Mouse (Mus musculus) limb, embryonic 12.5 days (tissue): ENCODE measurements around the gene Slc15a5. TPM values are rescaled to one million over a fixed set of nuclear protein-coding genes. Genes with fewer than 3 reads are reported as not detected.

ENCODE experiments used
- ATAC-seq: fragments of 200-750 bp; cut with Nextera tagmentation; 2 replicates; pipeline ENCODE4 v1.8.0; 2017; ENCODE audit warnings: low read depth, moderate TSS enrichment; ENCODE audit not compliant: insufficient number of reproducible peaks, insufficient read depth, low FRiP score, low TSS enrichment
- H3K27ac ChIP-seq: fragments of 300-500 bp; sonication (generic); 2 replicates; pipeline ENCODE4 v1.5.1; 2016; ENCODE audit warnings: mild to moderate bottlenecking, moderate library complexity
- H3K27me3 ChIP-seq: fragments of 300-500 bp; sonication (generic); 2 replicates; pipeline ENCODE4 v1.6.1; 2016; ENCODE audit warnings: mild to moderate bottlenecking, moderate library complexity
- H3K36me3 ChIP-seq: fragments of 300-500 bp; sonication (generic); 2 replicates; pipeline ENCODE4 v1.6.1; 2016; ENCODE audit warnings: mild to moderate bottlenecking, moderate library complexity
- H3K4me1 ChIP-seq: fragments of 300-500 bp; sonication (generic); replicated peaks from 2 replicates; pipeline ENCODE4 v1.6.1; 2016
- H3K4me2 ChIP-seq: fragments of 300-500 bp; sonication (generic); 2 replicates; pipeline ENCODE4 v1.6.1; 2016; ENCODE audit warnings: mild to moderate bottlenecking, moderate library complexity
- H3K4me3 ChIP-seq: fragments of 300-500 bp; sonication (generic); replicated peaks from 2 replicates; pipeline ENCODE4 v1.5.1; 2016; ENCODE audit warnings: mild to moderate bottlenecking
- H3K9ac ChIP-seq: fragments of 300-500 bp; sonication (generic); replicated peaks from 2 replicates; pipeline ENCODE4 v1.6.1; 2016; ENCODE audit warnings: mild to moderate bottlenecking, moderate library complexity
- H3K9me3 ChIP-seq: fragments of 300-500 bp; sonication (generic); 2 replicates; pipeline ENCODE4 v1.6.1; 2016; ENCODE audit warnings: mild to moderate bottlenecking, moderate library complexity
- WGBS: fragments of 180-500 bp; shearing (Covaris S2); methylation state at CpG from one replicate; pipeline ENCODE4 v1.1.7; 2016; 5-methylcytosine and 5-hydroxymethylcytosine counted together
- polyA plus RNA-seq: library from polyadenylated mRNA; unstranded; fragments of >200 nt; fragmentation: Nextera tagmentation; extraction: Ambion mirVana; gene quantifications from 2 replicates; pipeline ENCODE4 v1.2.1, GENCODE M21; 2016

Slc15a5 gene
- polyA plus RNA-seq, 1 experiment from 2014 or later = not detected

DNA sequence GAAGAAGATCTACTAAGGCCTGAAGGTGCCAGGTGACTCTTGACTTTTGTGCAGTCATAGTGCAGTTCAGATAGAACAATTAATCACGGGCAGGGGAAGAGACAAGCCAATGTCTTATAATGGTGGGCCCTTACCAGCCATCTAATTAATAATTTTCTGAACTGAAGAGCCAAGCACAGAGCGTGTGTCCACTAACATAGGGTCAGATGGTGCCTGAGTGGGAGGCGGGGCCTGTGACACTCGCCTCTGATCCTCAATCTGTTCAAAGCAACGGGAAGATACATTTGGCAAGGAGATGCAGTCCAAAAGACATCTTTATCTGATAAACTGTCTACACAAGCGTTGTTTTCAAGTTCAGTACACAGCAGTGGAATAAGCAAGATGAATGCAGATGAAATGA is 122.1 kb downstream of the Slc15a5 start:
- no peak overlapping the region for H3K4me3 ChIP-seq
- H3K9me3 ChIP-seq = no peaks in the 10 kb centered on the region
- H3K36me3 ChIP-seq = no peaks in the 10 kb centered on the region
- H3K4me1 ChIP-seq = no peaks in the 10 kb centered on the region; the same call in 1 of the 2 replicates
- no peak overlapping the region for H3K9ac ChIP-seq
- H3K27me3 ChIP-seq = no peaks in the 10 kb centered on the region
- WGBS = 87% methylated on average over 6 of the region's 6 CpGs
- no peak for ATAC-seq
- no peak overlapping the region for H3K4me2 ChIP-seq
- H3K27ac ChIP-seq = no peak overlapping the region

DNA sequence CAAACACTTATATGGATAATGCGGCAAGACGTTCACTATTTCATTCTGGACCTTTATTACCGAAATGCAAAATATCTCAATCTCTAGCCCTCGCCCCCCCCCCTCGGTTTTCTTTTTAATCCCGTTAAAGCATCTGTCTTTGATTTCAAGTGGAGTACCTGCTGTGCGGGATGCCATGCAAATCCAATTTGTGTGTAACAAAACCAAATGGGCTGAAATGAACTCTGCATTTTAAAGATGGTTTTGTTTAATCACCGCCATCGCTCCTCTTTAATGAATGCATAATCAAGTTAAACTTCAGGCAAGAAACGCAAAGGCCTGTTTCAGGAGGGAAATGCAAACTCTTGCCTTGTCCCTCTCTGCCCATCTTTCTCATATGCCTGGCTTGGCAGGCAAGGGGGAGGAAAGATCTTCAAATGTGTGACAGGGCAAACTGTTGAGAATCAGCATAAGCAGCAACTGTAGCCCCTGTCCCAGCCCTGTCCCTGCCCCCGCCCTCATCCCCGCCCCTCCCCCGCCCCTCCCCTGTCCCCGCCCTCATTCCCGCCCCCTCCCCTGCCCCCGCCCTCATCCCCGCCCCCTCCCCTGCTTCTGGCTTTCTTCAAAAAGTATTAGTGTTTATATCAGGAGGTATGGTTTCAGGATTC is 122.8 kb downstream of the Slc15a5 start:
- no peak for ATAC-seq
- H3K27ac ChIP-seq = no peak overlapping the region

DNA sequence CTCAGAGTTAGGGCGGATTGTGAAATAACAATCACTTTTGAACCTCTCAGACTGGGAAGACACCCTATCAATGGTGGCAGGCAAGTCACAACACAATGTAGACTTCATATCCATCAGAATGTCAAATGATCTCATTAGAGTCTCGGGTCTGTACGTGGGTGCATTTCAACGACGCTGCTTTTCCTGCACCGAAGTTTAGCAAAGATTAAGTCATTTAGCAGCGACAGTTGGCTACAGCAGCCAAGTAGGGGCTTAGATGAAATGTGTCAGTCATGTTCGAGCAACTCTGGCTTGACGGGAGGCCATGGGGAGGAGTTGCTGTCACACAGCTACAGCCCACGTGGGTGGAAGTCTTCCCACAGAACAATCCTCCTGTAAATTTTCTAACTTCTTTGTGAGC is 133.2 kb downstream of the Slc15a5 start:
- Histone ChIP-seq H3K4me2 (no peak overlapping the region), H3K9ac (no peak overlapping the region), H3K4me1 (no peaks in the 10 kb centered on the region), H3K9me3 (no peaks in the 10 kb centered on the region), H3K36me3 (no peaks in the 10 kb centered on the region), H3K27ac (no peak overlapping the region), H3K27me3 (no peaks in the 10 kb centered on the region), H3K4me3 (no peak overlapping the region)
- ATAC-seq = no peak
- WGBS = 82% methylated on average over 10 of the region's 10 CpGs

More for the DNA sequence above, 122.8 kb downstream of the Slc15a5 start:
- H3K9me3 ChIP-seq = no peaks in the 10 kb centered on the region
- WGBS = 19% methylated on average over 17 of the region's 17 CpGs
- no peaks in the 10 kb centered on the region; the same call in 1 of the 2 replicates for H3K4me1 ChIP-seq
- H3K36me3 ChIP-seq = no peaks in the 10 kb centered on the region
- H3K4me2 ChIP-seq = peak overlapping the region; percentile 39
- no peak overlapping the region for H3K9ac ChIP-seq
- H3K27me3 ChIP-seq = no peaks in the 10 kb centered on the region
- H3K4me3 ChIP-seq = 0 out of 2 replicates have a peak overlapping the region, but pooled peaks have one; percentile 12

DNA sequence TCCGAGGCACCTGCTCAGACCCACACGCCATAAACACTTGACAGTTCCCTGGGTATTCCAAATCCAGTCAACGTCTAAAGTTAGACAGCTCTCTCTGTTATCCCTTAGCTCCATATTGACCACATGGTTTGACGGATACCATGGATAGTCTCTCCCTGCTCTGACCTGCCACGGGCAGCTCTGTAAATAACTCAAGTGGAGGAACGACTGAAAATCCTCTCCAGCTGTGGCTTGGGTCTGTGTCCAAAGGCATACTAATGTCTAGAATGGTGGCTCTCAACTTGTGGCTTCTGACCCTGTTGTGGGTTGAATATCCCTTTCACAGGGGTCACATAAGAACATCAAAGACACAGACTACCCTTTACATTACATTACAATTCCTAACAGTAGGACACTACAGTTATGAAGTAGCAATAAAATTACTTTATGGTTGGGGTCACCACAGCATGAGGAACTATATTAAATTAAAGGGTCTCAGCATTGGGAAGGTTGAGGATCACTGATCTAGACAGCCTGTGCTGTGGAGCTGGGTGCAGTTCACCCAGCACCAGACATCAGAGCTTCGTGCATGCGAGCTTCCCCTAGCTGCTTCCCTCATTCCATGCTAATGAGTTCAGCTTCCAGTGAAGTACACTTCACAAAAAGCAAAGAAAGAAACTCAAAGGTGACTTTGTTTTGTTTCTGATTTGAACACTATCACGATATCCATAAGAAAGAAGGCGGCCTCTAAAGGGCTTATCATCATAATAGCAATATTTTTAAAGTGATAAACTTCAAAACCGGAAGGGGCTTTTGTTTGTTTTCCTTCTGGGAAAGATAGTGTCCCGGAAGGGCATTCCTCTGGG is 139.1 kb downstream of the Slc15a5 start:
- no peak overlapping the region for H3K4me2 ChIP-seq
- WGBS = 55% methylated on average over 12 of the region's 12 CpGs
- no peak for ATAC-seq

DNA sequence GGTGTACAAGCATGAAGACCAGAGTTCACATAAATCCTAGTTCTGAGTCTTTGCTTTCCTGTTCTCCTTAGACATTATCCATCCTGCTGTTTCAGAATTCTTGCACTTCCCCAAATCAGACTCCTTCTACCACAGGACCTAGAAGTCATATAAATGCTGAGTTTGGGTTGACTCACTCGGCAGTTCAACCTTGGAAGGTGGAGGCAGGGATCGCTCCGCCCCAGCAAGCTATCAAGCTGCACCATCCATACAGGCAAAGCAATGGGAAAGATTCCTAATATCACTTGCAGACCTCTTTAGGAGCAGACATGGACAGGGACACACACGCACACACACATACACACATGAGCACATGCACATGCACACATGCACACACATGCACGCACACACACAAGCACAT is 142.2 kb downstream of the Slc15a5 start:
- ATAC-seq = no peak
- H3K36me3 ChIP-seq = no peaks in the 10 kb centered on the region
- no peaks in the 10 kb centered on the region for H3K9me3 ChIP-seq
- no peak overlapping the region for H3K9ac ChIP-seq
- H3K4me1 ChIP-seq = no peaks in the 10 kb centered on the region
- WGBS = 91% methylated on average over 5 of the region's 5 CpGs
- H3K27ac ChIP-seq = no peak overlapping the region
- no peak overlapping the region for H3K4me3 ChIP-seq
- no peak overlapping the region for H3K4me2 ChIP-seq
- no peaks in the 10 kb centered on the region for H3K27me3 ChIP-seq

More for the DNA sequence above, 139.1 kb downstream of the Slc15a5 start:
- H3K27ac ChIP-seq = no peak overlapping the region
- no peak overlapping the region for H3K9ac ChIP-seq
- H3K4me3 ChIP-seq = no peak overlapping the region
- H3K36me3 ChIP-seq = no peaks in the 10 kb centered on the region
- no peaks in the 10 kb centered on the region for H3K4me1 ChIP-seq
- H3K27me3 ChIP-seq = no peaks in the 10 kb centered on the region
- H3K9me3 ChIP-seq = no peaks in the 10 kb centered on the region

DNA sequence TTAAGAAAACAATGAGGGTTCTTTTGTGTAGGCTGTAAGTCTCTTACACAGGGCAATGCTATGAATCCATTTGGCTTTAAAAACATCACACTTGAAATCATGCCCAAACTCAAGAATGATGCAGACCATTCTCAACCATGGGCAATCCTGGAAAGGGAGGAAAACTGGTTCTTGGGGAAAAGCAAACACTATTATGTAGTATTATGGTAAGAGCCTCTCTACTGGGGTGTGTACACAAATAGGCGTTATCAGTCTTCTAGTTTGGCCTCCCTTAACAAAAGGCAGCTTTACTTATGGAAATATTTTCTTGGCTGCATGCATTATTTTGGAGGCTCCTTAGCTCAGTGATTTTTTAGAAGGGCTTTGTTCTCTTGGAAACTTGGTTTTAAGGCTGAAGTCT is 143.4 kb downstream of the Slc15a5 start:
- Histone ChIP-seq H3K27ac (no peak overlapping the region), H3K4me2 (no peak overlapping the region), H3K36me3 (no peaks in the 10 kb centered on the region), H3K9me3 (no peaks in the 10 kb centered on the region), H3K9ac (no peak overlapping the region), H3K4me3 (no peak overlapping the region), H3K27me3 (no peaks in the 10 kb centered on the region), H3K4me1 (no peaks in the 10 kb centered on the region)
- WGBS = 97% methylated on average over 1 of the region's 1 CpGs
- no peak for ATAC-seq

DNA sequence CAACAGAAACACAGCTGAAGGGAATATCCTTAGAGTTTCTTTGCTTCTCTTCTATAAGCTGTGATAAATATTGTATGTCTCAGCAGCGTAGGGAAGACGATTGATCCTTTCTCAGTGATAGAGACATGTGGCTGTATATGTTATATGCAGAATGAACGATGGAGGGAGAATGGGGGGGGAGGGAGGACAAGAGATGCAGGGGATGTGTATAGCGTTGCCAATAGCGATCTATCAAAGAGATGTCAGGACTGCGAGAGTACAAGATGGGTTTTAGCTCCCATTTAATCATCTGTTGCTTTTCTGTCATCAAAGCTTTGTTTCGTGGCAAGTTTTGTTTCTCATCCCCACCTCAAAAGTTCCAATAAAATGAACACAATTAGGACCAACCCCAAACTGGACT is 143.9 kb downstream of the Slc15a5 start:
- no peak overlapping the region for H3K9ac ChIP-seq
- WGBS = 84% methylated on average over 7 of the region's 7 CpGs
- no peak overlapping the region for H3K27ac ChIP-seq
- H3K36me3 ChIP-seq = no peaks in the 10 kb centered on the region
- no peaks in the 10 kb centered on the region for H3K9me3 ChIP-seq
- no peaks in the 10 kb centered on the region for H3K4me1 ChIP-seq
- no peak overlapping the region for H3K4me2 ChIP-seq
- H3K4me3 ChIP-seq = no peak overlapping the region
- ATAC-seq = no peak
- no peaks in the 10 kb centered on the region for H3K27me3 ChIP-seq

DNA sequence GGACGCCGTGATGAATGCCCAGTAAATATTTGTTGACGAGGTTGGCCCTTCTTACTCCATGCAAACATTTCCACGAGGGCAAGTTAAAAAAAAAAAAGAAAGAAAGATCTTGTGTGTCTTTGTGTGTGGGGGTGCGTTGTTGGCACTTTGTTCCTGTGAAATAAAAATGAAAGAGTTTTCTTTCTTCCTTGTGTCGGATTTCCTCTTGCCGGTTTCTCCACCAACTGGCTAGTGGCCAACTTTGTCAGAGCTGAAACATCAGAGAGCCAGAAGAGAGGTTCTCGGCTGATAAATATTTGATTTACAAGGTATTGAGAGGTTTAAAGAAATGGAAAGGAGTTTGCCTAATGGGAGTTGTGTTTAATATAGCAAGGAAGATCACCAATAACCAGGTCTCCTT is 144.4 kb downstream of the Slc15a5 start:
- no peaks in the 10 kb centered on the region for H3K4me1 ChIP-seq
- H3K9me3 ChIP-seq = no peaks in the 10 kb centered on the region
- H3K27me3 ChIP-seq = no peaks in the 10 kb centered on the region
- H3K9ac ChIP-seq = no peak overlapping the region
- ATAC-seq = no peak
- H3K27ac ChIP-seq = no peak overlapping the region
- no peak overlapping the region for H3K4me3 ChIP-seq
- 60% methylated on average over 8 of the region's 8 CpGs for WGBS
- no peak overlapping the region for H3K4me2 ChIP-seq
- no peaks in the 10 kb centered on the region for H3K36me3 ChIP-seq

DNA sequence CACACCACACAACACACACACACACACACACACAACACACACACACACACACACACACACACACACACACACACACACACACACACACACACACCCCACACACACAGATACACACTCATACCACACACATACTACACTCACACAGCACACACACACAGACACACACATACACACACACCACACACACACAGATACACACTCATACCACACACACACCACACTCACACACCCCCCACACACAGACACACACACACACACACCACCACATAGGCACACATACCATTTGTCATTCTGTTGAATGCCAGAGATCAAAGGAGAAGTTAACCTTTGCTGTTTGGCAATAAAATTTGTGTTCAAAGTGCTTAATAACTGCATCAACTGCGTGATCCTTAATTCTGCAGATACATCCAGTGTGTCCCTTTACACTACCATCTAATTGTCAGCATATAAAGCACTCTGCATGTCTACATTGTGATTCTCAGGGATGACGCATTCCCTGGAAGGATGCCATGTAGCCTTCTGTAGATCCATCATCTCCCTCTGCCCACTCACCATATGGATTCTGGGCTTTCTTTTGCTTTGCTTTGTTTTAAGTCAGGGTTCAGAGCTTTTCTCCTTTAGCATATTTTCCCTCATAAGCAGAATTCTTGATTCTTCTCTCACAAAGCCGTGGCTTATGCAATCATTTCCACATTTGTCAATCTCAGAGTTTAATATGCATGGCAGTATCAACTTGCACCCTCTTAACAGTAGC is 145.0 kb downstream of the Slc15a5 start:
- Histone ChIP-seq H3K36me3 (no peaks in the 10 kb centered on the region), H3K27ac (no peak overlapping the region), H3K4me1 (no peaks in the 10 kb centered on the region), H3K9me3 (no peaks in the 10 kb centered on the region), H3K4me2 (no peak overlapping the region), H3K9ac (no peak overlapping the region), H3K4me3 (no peak overlapping the region), H3K27me3 (no peaks in the 10 kb centered on the region)
- WGBS = 64% methylated on average over 3 of the region's 3 CpGs
- ATAC-seq = peak; percentile 59; the same call in 1 of the 2 replicates
